ENCODE assay signal across 8 mouse cellular contexts in the genomic region with DNA sequence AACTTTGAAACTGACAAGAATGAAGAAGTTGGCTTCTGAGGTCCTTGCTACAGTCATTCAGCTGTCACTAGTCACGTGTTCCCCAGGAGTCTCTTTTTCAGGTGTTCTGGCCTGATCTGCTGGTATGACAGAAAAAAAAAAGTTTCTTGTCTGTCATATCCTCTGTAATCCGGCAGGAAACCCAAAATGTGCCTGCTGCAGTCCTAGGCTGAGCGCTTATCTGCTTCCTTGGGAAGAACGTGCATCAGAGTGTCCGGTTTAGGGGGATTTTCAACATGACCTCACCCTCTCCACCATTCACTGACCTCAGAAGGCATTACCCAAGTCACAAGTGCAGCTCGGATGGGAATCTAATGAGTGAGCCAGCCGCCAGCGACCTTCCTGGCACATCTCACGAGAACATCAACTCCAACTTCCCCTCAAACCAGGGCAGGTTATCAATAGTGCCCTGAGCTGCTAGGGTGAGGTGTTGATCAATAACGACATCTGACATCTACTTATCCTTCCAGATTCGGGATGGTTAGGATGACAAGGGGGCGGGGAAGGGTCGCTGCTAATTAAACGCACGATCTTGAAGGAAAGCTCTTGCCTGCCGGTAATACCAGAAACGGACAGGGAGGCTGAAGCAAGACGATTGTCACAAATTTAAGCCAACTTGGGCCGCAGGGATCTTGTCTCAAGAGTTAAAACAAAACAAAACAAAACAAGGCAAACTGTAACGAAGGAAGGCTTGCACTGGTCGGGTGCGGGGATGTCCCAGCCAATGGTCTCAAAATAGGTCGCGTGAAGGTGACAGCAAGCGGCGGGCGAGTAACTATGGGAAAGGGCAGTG. TPM values are rescaled to one million over a fixed set of nuclear protein-coding genes. Genes with fewer than 3 reads are reported as not detected.
A peak's percentile ranks its signal among the peaks of the same experiment; 100 is the strongest.
DNase-seq lines count a peak whose midpoint lies in the region; ATAC-seq and TF ChIP-seq lines count a peak whose summit lies in the region.

No protein-coding gene starts in this region.

- 5% methylated on average over 27 of the region's 27 CpGs for WGBS in intestine, postnatal 0 days

- intact Hi-C loops in gastrocnemius, postnatal 14 days (cut with DNase I; ENCODE audit: low total_unique reads) = no loop called here

- no peak for TF ChIP-seq POLR2A in brain, embryonic 14.5 days (IDR thresholded peaks at IDR 0.05; ENCODE audit: borderline replicate concordance, extremely low read depth, insufficient read depth, insufficient read length, poor library complexity, severe bottlenecking)

- H3K9me3 ChIP-seq in intestine, postnatal 0 days (ENCODE audit: control insufficient read depth) = no peaks in the 10 kb centered on the region

- H3K4me1 ChIP-seq in intestine, postnatal 0 days (replicated peaks; ENCODE audit: control insufficient read depth, insufficient read depth, low read length) = peaks cover 20% of the 10 kb centered on the region; the same call in 1 of the 2 replicates

- no peaks in the 10 kb centered on the region for H3K27me3 ChIP-seq in intestine, postnatal 0 days (replicated peaks; ENCODE audit: control insufficient read depth, insufficient read depth, low read length)

- H3K9ac ChIP-seq in intestine, postnatal 0 days (ENCODE audit: low read depth, low read length) = peak overlapping the region; percentile 84

- peaks cover 5% of the 10 kb centered on the region; the same call in 1 of the 2 replicates for H3K36me3 ChIP-seq in intestine, postnatal 0 days (ENCODE audit: control insufficient read depth, insufficient read depth)

- H3K4me2 ChIP-seq in intestine, postnatal 0 days (replicated peaks; ENCODE audit: low read depth) = peak overlapping the region; percentile 70

- peak overlapping the region; percentile 98 for H3K4me3 ChIP-seq in layer of hippocampus, adult 2 months
- peak overlapping the region; percentile 96 for H3K4me3 ChIP-seq in intestine, postnatal 0 days (ENCODE audit: low read depth, low read length)

- no peak for ATAC-seq in intestine, postnatal 0 days

- H3K27ac ChIP-seq in layer of hippocampus, adult 2 months = peak overlapping the region; percentile 93
- H3K27ac ChIP-seq in intestine, postnatal 0 days (ENCODE audit: low read depth, low read length) = peak overlapping the region; percentile 100

- no peak for DNase-seq in layer of hippocampus, adult 2 months (ENCODE audit: low spot score in 2 of 2)
- no peak for DNase-seq in layer of hippocampus, postnatal 10 days (ENCODE audit: low spot score in 2 of 2)
- peak; percentile 57 for DNase-seq in brain, embryonic 14.5 days (ENCODE audit: low read depth)
- DNase-seq in gastrocnemius, postnatal 14 days = peak; percentile 16
- DNase-seq in lung, postnatal 10 days = peak; percentile 68
- peak; percentile 36 to 42 for DNase-seq in spleen, postnatal 10 days (ENCODE audit: low spot score in 2 of 2)
- no peak for DNase-seq in layer of hippocampus, adult 8-10 months (ENCODE audit: low spot score in 2 of 2)

- peak; percentile 44 for TF ChIP-seq CTCF in layer of hippocampus, adult 2 months (conservative IDR thresholded peaks at IDR 0.05)
- TF ChIP-seq CTCF in brain, embryonic 14.5 days (IDR thresholded peaks at IDR 0.05; ENCODE audit: borderline replicate concordance, extremely low read depth, insufficient read depth, insufficient read length) = no peak
- TF ChIP-seq CTCF in intestine, postnatal 0 days (IDR thresholded peaks at IDR 0.05; ENCODE audit: low read depth) = no peak

RNA-seq across cellular contexts. Expression of a gene that starts 0.8 kb away (rescaled TPM):
- total RNA-seq in layer of hippocampus, adult 2 months (2021) = 10 to 100 TPM; 55.5 to 60.9 TPM
- total RNA-seq in layer of hippocampus, postnatal 10 days (2021) = 10 to 100 TPM; 58.9 to 61.5 TPM
- 26.3 and 30.9 TPM in 2 replicates for polyA plus RNA-seq in brain, embryonic 14.5 days (2012; rRNA removed)
- 10 to 100 TPM; 27.1 to 29.7 TPM for total RNA-seq in gastrocnemius, postnatal 14 days (2021)
- polyA plus RNA-seq in intestine, postnatal 0 days (2015; fragmentation: Nextera tagmentation; extraction: Ambion mirVana) = 81.7 and 86.9 TPM in 2 replicates
- total RNA-seq in layer of hippocampus, adult 8-10 months (2022) = 10 to 100 TPM; 56.4 to 69.6 (median 63.0) TPM

RNA-seq across cellular contexts. Expression of a gene that starts 51.9 kb away (rescaled TPM):
- total RNA-seq in layer of hippocampus, adult 2 months (2021) = not detected
- total RNA-seq in layer of hippocampus, postnatal 10 days (2021) = not detected
- 0.03 TPM in 1 of 2 replicates, not detected in the other for polyA plus RNA-seq in brain, embryonic 14.5 days (2012; rRNA removed)
- not detected for total RNA-seq in gastrocnemius, postnatal 14 days (2021)
- polyA plus RNA-seq in intestine, postnatal 0 days (2015; fragmentation: Nextera tagmentation; extraction: Ambion mirVana) = 0.08 TPM in 1 of 2 replicates, not detected in the other
- not detected for total RNA-seq in layer of hippocampus, adult 8-10 months (2022)

Comparison
In these comparisons a context has a peak if more than half of its experiments do, and no peak if none do; other contexts are left out.
1. DNase-seq: peak in brain, embryonic 14.5 days (single experiment), gastrocnemius, postnatal 14 days (single experiment), lung, postnatal 10 days (single experiment) and spleen, postnatal 10 days (2 of 2); none in layer of hippocampus, adult 2 months (0 of 2), layer of hippocampus, postnatal 10 days (0 of 2) and layer of hippocampus, adult 8-10 months (0 of 2).